Mouse (Mus musculus): ENCODE data around the gene Fam131c.

- TF ChIP-seq CTCF (IDR thresholded peaks at IDR 0.05; ENCODE audit: control insufficient read depth, insufficient read depth, low read length) (no peak), POLR2A (IDR thresholded peaks at IDR 0.05; ENCODE audit: borderline replicate concordance, control insufficient read depth, low read depth, low read length) (no peak)
Measured at GRCm38 (mm10) chr4:141331446-141331845, 36.6 kb upstream of the Fam131c start.
